Mouse (Mus musculus) erythroid progenitor cell, adult 5-6 weeks (primary cell): ENCODE results near the gene Il1b. TPM values are rescaled to one million over a fixed set of nuclear protein-coding genes. Genes with fewer than 3 reads are reported as not detected.

ENCODE experiments used
- ATAC-seq: replicated peaks from 2 replicates; pipeline ENCODE4 v1.8.0; 2016; ENCODE audit warnings: moderate number of reproducible peaks, mild to moderate bottlenecking, moderate TSS enrichment, inconsistent platforms; ENCODE audit not compliant: poor library complexity, low FRiP score, severe bottlenecking
- total RNA-seq, 2 experiments: library from RNA; stranded (forward) in 1 of 2; stranded (reverse) in 1 of 2; fragments of 150-400 nt in 1 of 2; fragments of 186-747, 209-891 nt in 1 of 2; gene quantifications; 2 replicates each; pipeline versions ENCODE4 v1.2.3 to v1.2.4; 2015 to 2017; ENCODE audit warnings: low replicate concordance in 2 of 2

The Il1b gene
- total RNA-seq, 2 experiments from 2014 or later, result 7.5 TPM; not detected in 1

GRCm38 (mm10) chr2:129373307-129373706 lies 2.4 kb upstream of the Il1b start:
- no peak for ATAC-seq

- no peak for ATAC-seq
Observed at GRCm38 (mm10) chr2:129369615-129370014, 1.3 kb downstream of the Il1b start.

- no peak for ATAC-seq
Observed at GRCm38 (mm10) chr2:129368795-129369194, 2.1 kb downstream of the Il1b start.

DNA sequence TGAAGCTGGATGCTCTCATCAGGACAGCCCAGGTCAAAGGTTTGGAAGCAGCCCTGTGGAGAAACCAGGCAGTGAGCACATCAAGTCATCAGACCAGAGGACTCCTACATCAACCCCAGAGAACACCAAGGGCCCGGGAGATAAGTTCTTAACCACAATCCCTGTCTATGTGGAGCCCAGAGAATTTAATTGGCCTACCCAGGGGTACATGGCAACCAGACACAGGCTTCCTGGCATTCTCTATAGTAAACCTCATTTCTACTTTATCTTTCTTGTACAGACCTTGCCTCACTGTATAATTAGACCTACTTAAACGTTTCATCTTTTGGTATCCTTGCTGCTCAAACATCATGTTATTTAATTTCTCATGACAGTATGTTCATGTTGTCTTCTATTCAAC lies 2.8 kb downstream of the Il1b start:
- no peak for ATAC-seq

DNA sequence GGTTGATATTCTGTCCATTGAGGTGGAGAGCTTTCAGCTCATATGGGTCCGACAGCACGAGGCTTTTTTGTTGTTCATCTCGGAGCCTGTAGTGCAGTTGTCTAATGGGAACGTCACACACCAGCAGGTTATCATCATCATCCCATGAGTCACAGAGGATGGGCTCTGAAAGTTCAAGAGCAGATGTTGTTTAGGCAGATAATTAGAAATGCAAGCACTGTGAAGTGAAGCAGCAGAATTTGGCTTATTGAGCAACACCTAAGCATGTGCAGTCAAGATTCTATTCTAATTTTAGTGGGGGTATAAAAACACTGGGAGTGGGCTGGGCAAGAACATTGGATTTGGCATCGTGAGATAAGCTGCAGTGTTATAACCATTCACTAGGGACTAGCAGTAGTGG lies 3.7 kb downstream of the Il1b start:
- no peak for ATAC-seq

DNA sequence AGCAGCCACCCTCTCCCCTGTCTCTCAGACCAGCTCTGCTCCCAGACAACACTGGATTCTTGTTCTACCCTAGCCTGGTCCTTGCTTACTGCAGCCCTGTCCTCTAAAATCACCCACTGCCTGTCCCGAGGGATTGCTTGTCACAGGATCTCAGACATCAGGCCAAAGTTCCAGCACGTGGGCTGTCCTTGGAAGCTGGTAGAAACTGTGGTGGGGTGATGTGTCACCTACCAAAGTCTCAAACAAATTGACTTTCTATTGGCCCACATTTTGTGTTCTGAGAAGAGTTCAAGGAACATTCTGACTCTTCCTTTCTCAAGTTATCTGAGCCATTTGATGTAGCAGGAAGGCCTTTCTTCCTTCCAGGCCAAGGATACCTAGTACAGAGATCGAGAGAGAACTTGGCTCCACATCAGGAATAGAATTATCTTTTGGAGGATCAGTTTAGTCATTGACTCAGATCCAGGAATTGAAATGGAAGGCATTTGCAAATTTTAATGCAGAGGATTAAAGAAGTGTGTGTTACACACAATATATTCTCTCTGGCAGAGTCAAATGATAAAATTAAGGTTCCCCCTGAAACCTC lies 9.9 kb downstream of the Il1b start:
- no peak for ATAC-seq

DNA sequence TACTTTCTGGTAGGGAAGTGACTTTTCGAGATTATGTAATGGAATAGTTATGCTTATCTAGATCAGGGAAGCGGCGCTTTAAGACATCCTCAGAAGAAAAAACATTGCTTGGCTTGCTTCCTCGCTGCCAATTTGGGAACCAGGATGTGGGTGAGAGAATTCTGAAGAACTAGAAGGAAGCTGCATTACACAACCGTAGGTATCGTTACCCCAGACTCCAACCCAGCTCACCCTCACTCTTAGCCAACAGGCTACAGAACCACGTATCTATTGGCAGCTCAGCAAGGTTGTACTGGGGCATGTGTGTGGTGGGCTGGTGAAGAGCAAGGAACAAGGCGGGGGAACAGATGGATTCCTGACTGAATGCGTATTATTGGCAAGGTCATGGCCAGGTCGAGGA lies 10.7 kb downstream of the Il1b start:
- no peak for ATAC-seq

DNA sequence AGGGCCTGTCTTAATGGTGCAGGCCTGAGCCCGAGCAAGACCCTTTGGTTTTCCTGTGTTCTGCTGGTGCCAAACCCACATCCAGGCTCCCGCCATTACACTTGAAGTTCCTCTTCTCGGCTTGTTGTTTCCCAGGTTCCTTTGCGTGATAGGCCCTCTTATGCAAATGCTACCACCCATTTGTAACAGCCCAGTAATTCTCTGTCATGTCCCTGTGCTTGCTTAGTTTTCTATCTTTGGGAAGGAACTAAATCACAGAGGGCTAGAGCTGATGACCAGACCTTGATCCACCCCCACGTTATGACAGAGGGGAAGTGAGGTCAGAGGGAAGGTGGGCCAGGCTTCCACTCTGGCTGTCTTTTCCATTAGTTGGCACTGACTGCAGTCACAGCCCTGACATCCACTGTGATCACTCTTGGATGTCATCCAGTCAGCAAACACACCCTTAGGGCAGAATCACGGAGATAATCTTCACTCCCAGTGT lies 32.8 kb downstream of the Il1b start:
- ATAC-seq, result no peak

- ATAC-seq, result no peak
Observed at GRCm38 (mm10) chr2:129333471-129333870, 37.5 kb downstream of the Il1b start.

DNA sequence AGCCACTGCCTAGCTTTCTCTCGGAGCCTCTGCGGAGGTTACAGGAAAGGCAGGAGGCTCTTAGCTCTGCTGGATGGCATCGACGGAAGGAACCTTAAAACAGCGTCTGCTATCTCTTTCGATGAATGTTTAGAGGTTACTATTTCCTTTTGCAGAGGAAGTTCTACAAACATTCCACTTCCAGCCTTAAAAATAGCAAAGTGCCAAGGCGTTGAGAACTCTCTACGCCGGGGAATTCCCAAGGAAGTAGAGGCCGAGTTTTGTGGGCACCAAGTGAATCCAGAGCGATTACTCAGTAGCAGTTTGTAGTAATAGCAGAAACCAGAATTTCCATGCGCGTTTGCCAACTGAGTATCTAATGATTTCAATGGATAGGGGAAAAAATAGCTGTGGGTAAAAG lies 40.4 kb downstream of the Il1b start:
- 0 out of 2 replicates have a peak, but pooled peaks have one; percentile 3 for ATAC-seq

- ATAC-seq, result no peak
Observed at GRCm38 (mm10) chr2:129330024-129330423, 40.9 kb downstream of the Il1b start.

- no peak for ATAC-seq
Observed at GRCm38 (mm10) chr2:129328238-129328637, 42.7 kb downstream of the Il1b start.

DNA sequence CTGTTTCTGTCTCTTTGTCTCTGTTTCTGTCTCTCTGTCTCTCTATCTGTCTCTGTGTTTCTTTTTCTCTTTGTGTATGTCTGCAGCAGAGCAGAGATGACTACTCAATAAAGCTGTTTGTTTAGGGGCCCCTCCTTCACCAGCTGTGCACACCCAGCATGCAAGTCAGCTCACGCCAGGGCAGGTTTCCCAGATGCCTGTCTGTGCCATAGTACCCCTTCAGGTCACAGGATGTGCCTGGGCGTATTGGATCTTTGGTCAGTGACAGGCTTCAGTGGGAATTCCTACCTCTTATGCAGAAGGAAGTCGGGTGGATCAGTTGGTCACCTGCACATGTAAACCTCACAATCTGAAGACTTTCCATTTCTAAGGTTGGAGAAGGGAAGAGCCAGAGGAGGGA lies 46.7 kb downstream of the Il1b start:
- no peak for ATAC-seq

DNA sequence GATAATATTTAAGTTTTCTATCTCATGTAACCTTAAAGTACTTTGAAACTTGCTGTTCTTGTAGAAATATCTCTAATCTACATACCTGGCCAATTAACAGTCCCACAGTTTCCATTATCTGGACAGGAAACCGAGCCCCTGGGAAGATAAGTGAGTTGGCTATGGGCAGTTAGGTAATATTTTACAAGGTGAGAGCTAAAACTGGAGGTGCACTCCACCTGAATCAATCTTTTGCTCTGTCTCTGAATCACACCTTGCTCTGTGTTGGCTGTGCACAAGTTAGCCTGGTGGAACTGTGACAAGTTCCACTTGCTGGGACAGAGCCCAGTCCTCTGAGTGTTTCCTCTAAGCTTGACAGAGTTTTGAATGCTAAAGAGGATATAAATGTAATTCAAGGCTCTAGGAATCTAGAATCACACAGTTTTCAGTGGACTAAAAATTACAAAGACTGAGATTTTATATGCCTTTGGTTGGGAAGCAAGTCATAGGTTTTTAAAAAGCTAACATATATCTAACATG lies 48.8 kb downstream of the Il1b start:
- ATAC-seq, result no peak

DNA sequence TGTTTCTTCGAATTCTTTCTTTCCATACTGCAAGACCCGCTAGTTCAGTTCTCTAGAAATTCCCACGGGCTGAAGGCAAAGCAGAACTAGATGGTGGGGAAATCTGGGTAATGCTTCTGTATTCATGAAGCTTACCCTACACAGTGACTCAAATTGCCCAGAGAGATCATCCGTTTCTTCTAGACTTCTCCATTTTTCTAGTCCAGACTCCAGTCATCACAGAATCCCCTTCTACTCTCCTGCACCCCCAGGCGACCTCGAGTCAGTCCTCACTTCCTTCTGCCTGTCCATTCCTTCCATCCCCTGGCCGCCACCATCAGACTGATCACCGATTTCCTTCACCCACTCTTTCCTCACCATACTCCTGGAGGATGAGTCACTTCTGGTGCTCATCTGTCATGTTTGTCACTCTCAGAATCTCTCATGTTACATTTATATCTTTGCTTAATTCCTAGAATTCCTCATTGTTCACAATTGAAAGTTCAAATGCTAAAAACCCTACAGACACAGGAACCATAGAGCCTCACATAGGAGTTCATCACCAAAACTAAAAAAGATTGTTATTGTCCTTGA lies 50.8 kb downstream of the Il1b start:
- no peak for ATAC-seq

DNA sequence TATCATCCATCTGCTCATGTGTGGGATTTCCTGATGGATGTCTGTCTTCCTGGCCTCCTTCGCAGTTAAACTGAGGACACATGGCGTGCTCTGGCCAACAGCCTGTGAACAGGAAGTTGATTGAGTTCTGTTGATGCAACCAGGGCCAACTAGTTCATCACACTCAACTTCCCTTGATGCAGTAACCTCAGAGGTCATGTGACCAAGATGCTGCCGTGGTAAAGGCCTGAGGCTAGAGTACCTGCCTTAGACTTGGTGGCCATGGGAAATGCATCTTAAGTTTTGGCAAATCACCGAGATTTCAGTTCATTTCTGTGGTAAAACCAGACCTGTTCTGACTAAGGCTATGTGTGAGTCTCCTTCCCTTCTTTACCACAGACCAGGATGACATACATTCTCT lies 55.1 kb downstream of the Il1b start:
- ATAC-seq, result no peak

GRCm38 (mm10) chr2:129314880-129315279 lies 56.1 kb downstream of the Il1b start:
- ATAC-seq, result no peak

Other genes starting within 250 kb of the Il1b start
- 11.3 and 15.9 TPM in 2 replicates for gene Chchd5, start 241.4 kb downstream of the Il1b start, total RNA-seq (2015; ENCODE audit: low replicate concordance)
- gene Chchd5, start 241.4 kb downstream of the Il1b start, total RNA-seq (2017; ENCODE audit: low replicate concordance), result 7.0 and 8.7 TPM in 2 replicates
- 242 and 248 TPM in 2 replicates for gene Slc20a1, start 172.4 kb downstream of the Il1b start, total RNA-seq (2015; ENCODE audit: low replicate concordance)
- 739 and 881 TPM in 2 replicates for gene Slc20a1, start 172.4 kb downstream of the Il1b start, total RNA-seq (2017; ENCODE audit: low replicate concordance)
- gene Ckap2l, start 73.9 kb downstream of the Il1b start, total RNA-seq (2015; ENCODE audit: low replicate concordance), result 286 and 290 TPM in 2 replicates
- gene Ckap2l, start 73.9 kb downstream of the Il1b start, total RNA-seq (2017; ENCODE audit: low replicate concordance), result 162 and 200 TPM in 2 replicates
- not detected in 2 replicates for gene Il1a, start 61.2 kb downstream of the Il1b start, total RNA-seq (2015; ENCODE audit: low replicate concordance)
- 0.51 and 1.1 TPM in 2 replicates for gene Il1a, start 61.2 kb downstream of the Il1b start, total RNA-seq (2017; ENCODE audit: low replicate concordance)
- not detected in 2 replicates for gene F830045P16Rik, start 165.5 kb upstream of the Il1b start, total RNA-seq (2015; ENCODE audit: low replicate concordance)
- gene F830045P16Rik, start 165.5 kb upstream of the Il1b start, total RNA-seq (2017; ENCODE audit: low replicate concordance), result not detected in 2 replicates
- gene Sirpa, start 221.7 kb upstream of the Il1b start, total RNA-seq (2015; ENCODE audit: low replicate concordance), result 54.8 and 63.7 TPM in 2 replicates
- 44.2 and 46.7 TPM in 2 replicates for gene Sirpa, start 221.7 kb upstream of the Il1b start, total RNA-seq (2017; ENCODE audit: low replicate concordance)